Mouse (Mus musculus): Measurements from ENCODE around the gene Brpf1.
A peak's percentile ranks its signal among the peaks of the same experiment; 100 is the strongest.

Brpf1 gene

DNA sequence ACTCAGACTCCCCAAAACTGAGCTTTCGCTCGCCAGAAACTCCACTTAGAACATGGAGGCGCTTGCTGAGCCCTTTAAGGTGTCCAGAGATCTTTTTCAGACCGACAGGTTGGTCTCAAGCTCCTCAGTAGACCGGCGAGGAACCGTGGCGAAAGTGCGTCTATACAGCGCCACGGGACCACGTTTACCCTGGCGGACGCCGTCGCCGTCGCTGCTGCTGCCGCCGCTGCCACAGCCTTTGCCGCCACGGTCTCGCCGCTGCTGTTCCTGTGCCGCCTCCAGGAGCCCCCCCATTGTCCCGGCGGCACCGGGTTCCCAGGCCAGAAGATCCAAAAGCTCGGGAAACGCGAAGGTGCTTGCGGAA is at the start of gene Brpf1:
Gene Brpf1, plus strand, starts transcription at position 152 of the 364 bp plus-strand sequence.
- DNase-seq (ENCODE audit: low spot score) = no peak

DNA sequence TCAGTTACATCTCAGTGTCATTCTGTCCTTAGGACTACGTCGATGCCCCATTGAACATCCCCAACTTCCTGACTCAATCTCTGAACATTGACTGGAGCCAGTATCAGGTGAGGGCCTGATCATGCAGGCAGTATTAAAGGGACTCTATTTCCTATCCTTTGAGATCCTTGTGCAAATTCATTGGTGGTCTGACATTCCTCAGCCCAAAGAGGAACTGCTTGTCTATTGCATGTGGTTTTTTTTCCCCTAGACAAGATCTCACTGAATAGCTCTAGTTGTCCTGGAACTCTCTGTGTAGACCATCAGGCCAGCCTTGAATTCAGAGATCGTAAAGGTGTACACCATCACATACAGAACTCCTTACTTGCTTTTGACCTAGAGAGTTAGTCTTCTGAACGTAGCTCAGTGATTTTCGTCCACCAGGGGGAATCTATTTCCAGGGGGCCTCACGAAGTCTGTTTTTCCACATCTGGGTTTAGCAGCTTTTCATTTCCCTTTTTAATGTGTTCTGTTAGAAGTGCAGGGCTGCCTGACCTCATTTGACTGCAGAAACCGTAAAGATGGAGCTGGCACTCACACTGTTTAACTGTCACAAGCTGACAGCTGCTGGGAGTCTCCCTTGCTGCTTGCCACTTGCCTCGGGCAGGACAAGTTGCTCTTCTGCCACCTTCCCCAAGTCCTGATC is 45.6 kb upstream of the Brpf1 start:
- no peak for DNase-seq (ENCODE audit: low spot score)

DNA sequence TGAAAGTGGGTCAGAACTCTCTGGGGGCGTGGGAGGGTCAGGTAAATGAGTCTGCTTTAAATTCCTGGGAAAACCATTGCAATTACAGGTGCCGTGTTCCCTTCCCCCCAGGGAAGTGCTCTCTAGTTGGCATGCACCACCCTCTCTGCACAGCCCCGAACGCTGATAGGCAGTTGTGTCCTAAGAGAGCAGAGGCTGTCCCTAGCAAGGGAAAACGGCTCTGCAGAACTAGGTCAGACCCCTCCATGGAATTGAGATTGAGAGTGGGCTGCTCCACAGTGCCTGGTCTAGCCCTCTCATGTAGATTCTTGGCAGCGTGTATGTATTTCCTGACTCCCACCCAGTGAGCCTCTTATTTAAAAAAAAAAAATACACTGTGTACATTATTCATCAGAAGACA is 43.4 kb upstream of the Brpf1 start:
- DNase-seq (ENCODE audit: low spot score) = no peak

GRCm38 (mm10) chr6:113264429-113264828 is 42.5 kb upstream of the Brpf1 start:
- no peak for DNase-seq (ENCODE audit: low spot score)

- DNase-seq (ENCODE audit: low spot score) = no peak
Measured at GRCm38 (mm10) chr6:113266996-113267655, 39.8 kb upstream of the Brpf1 start.

GRCm38 (mm10) chr6:113267988-113268387 is 38.9 kb upstream of the Brpf1 start:
- DNase-seq (ENCODE audit: low spot score) = no peak

- no peak for DNase-seq (ENCODE audit: low spot score)
Measured at GRCm38 (mm10) chr6:113272365-113272764, 34.6 kb upstream of the Brpf1 start.

DNA sequence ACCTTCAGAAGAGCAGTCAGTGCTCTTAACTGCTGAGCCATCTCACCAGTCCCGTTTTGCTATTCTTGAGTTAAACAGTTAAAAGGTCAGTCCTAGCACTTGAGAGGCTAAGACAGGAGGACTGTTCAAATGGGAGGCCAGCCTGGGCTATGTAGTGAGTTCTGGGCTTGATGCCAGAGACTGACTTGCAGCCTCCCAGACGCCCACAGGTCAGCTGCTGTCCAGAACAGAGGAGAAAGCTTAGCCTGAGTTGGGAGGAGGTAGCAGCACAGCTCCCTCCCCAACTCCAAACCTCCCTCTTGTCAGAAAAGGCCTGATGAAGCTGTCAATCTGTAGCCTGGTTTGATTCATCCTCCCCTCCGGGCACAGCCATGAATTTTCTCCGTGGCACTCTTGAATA is 30.1 kb upstream of the Brpf1 start:
- no peak for DNase-seq (ENCODE audit: low spot score)

- no peak for DNase-seq (ENCODE audit: low spot score)
Measured at GRCm38 (mm10) chr6:113281676-113282075, 25.3 kb upstream of the Brpf1 start.

DNA sequence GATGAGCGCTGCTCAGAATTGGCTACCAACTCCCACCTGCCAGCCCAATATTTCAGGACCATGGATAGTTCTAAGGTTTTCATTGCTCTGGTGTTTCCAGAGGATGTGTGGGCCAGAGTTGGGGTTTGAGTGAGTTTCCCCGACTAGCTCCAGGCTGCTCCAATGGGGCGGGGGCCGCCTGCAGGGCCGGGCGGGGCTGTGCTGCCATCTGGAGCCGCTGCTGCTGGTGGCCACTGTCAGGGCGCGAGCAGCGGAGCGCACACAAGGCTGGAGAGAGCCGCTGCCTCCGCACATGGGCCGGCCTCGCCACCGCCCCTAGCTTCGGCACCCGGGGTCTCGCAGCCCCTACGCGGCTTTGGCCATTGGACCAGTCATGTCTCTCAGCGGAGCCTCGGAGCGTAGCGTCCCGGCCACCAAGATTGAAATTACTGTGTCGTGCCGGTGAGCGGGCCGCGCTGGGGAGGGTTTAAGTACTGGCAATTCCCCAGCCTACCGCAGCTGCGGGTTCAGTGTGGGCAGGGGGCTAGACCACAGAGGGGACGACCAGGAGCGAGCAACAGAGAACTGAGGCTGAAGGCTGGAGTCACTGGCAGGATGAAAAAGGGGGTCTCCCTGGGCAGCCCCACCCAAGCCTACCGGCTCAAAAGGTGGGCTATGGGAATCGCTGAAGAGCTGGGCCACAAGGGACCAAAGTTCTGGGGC is 24.7 kb upstream of the Brpf1 start, which contains the start of gene Cpne9:
Gene Cpne9, plus strand, starts transcription at position 207 of the 702 bp plus-strand sequence.
- DNase-seq (ENCODE audit: low spot score) = no peak

DNA sequence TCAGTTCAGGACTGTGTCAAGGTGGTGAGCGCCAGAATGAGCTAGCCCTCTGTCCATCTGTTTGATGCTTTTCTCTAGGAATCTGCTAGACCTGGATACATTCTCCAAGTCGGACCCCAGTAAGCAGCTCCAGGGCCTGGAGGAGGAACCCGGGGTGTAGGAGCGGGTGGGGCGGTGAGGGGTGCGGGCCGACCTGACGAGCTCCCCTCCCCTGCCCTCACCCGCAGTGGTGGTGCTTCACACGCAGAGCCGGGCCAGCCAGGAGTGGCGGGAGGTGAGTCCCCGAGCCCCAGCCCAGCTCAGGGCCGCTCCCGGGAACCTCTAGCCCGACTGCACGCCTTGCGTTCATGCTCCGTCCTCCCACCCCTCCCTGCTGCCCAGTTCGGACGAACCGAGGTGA is 24.0 kb upstream of the Brpf1 start:
- DNase-seq (ENCODE audit: low spot score) = no peak

GRCm38 (mm10) chr6:113283500-113283899 is 23.4 kb upstream of the Brpf1 start:
- DNase-seq (ENCODE audit: low spot score) = no peak

DNA sequence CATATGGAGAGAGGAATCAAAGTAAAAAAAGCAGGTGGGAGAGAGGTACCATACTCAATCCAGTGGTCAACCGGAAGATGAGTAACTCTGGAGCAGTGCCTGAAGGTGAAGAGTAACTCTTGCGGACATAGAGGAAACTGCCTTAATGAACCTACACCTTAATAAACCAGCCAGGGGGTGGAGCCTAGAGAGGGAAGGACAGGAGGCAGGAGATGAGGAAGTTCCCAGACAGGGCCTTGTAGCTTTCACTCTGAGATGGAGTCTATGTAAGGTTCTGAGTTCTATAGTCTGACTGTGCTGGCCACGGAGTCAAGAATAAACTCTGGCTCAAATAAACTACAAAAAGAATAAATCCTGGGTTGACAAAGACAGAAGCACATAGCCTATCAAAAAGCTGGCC is 22.0 kb upstream of the Brpf1 start:
- DNase-seq (ENCODE audit: low spot score) = no peak

DNA sequence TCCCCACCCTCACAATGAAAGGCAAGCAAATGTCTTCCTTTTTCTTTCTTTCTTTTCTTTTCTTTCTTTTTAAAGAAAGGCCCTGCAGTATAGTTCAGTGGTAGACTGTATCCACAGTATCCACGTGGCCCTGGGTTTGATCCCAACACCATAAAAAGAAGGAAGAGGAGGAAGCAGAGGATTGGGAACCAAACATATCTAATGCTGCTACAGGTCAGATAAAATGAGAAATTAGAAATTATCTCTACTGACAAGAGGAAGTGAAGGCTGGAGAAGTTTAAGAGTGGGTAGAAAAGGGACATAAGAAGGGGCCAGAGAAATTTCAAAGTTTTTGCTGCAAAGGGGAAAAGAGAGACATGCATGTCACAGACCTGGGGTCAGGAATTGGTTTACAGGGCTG is 20.6 kb upstream of the Brpf1 start:
- DNase-seq (ENCODE audit: low spot score) = no peak

DNA sequence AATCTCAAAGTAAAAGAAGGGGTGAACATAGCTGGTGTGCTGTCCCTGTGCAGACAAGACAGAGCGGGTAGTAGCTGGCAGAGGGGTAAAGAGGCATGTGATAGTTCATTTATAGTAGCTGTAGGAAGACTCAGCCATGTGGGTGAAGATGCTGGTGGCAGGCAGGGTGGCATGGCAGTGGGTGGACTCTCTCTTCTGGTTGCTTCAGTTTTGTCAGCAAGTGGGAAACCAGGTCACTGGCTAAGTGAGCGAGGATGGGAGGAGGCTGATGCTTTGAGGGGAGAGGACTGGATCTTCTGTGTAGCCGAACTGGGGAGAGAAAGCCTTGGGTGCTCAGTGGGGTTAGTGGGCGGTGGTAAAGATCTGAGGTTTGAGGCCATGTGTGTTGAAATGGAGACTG is 19.7 kb upstream of the Brpf1 start:
- DNase-seq (ENCODE audit: low spot score) = no peak

GRCm38 (mm10) chr6:113289346-113289745 is 17.6 kb upstream of the Brpf1 start:
- no peak for DNase-seq (ENCODE audit: low spot score)

GRCm38 (mm10) chr6:113290346-113290745 is 16.6 kb upstream of the Brpf1 start:
- DNase-seq (ENCODE audit: low spot score) = no peak

- no peak for DNase-seq (ENCODE audit: low spot score)
Measured at GRCm38 (mm10) chr6:113292938-113293337, 14.0 kb upstream of the Brpf1 start.

DNA sequence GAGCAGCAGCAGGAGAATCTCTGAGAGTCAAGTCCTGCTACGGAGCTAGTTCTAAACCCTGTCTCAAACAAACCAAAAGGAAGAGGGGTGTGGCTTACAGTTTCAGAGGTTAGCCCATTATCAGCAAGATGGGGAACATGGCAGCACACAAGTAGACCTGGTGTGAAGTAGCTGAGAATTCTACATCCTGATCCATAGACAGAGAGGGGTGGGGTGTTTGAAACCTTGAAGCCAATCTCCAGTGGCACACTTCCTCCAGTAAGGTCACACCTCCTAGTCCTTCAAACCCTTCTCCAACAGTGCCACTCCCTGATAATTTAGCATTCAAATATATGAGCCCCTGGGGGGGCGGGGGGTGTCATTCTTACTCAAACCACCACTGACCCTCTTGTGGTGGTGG is 10.9 kb upstream of the Brpf1 start:
- DNase-seq (ENCODE audit: low spot score) = no peak

GRCm38 (mm10) chr6:113296639-113297038 is 10.3 kb upstream of the Brpf1 start:
- no peak for DNase-seq (ENCODE audit: low spot score)

- no peak for DNase-seq (ENCODE audit: low spot score)
Measured at GRCm38 (mm10) chr6:113301350-113301749, 5.6 kb upstream of the Brpf1 start.

DNA sequence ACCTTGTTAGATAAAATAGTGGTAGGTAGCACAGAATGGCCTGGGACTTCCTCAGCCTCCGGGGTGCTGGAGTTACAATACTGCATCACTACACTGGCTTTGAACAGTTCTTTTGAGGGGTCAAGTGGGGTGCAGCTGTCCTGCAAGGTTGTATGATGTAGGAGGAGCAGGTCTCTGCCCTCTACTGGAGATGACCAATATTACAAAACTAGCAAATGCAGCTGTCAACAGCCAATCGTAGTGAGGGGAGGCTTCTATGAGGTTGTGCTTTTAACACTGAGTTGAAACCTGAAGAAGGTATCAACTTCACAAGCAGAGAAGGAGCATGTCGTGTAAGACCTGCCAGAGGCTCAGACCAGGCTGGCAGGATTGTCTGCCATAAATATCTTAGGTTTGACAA is 4.7 kb upstream of the Brpf1 start:
- no peak for DNase-seq (ENCODE audit: low spot score)

- peak; percentile 100 for DNase-seq (ENCODE audit: low spot score)
Measured at GRCm38 (mm10) chr6:113306322-113306985, 483 bp upstream of the Brpf1 start.
